In the genomic region with DNA sequence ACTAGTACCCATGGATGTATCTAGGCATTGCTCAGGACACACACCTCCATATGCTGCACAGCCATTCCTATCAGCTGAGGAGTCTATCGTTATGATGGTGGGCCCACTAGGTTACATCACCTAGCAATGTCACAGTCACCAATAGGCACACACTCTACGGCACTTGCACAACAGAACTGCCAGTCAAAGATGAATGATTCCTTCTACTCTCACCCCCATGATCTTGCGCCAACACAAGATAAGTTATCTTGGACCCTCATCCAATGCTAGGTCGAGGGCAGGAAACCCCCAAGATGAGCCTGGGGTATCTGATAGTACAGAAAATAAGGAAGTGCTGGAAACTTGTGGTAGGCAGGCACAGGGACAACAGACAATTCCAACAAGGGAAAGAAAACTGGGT, we compare ENCODE assay signal across 18 mouse cellular contexts.
"Had no signal": no experiment of that assay in that cellular context is flagged by ENCODE, and none has a peak within 500 bp of the region (broad histone marks: within the 10 kb centered on the region; RNA-seq: fewer than 3 reads in every experiment).

No protein-coding gene starts in this region.

- H3K9me3 ChIP-seq: kidney, embryonic 15.5 days; limb, embryonic 10.5 days; limb, embryonic 13.5 days; liver, embryonic 13.5 days; midbrain, embryonic 12.5 days; midbrain, embryonic 15.5 days; neural tube, embryonic 13.5 days had no signal

- H3K4me3 ChIP-seq: kidney, embryonic 15.5 days; limb, embryonic 10.5 days; limb, embryonic 13.5 days; liver, embryonic 13.5 days; midbrain, embryonic 12.5 days; midbrain, embryonic 15.5 days; myocyte; neural tube, embryonic 13.5 days had no signal

- H3K27ac ChIP-seq: kidney, embryonic 15.5 days; limb, embryonic 10.5 days; limb, embryonic 13.5 days; liver, embryonic 13.5 days; midbrain, embryonic 12.5 days; midbrain, embryonic 15.5 days; neural tube, embryonic 13.5 days had no signal

- H3K4me1 ChIP-seq: limb, embryonic 10.5 days; limb, embryonic 13.5 days; midbrain, embryonic 12.5 days; neural tube, embryonic 13.5 days had no signal

- H3K27me3 ChIP-seq: kidney, embryonic 15.5 days; limb, embryonic 13.5 days; liver, embryonic 13.5 days; midbrain, embryonic 12.5 days; midbrain, embryonic 15.5 days; neural tube, embryonic 13.5 days had no signal

- H3K4me2 ChIP-seq: kidney, embryonic 15.5 days; limb, embryonic 13.5 days; liver, embryonic 13.5 days; midbrain, embryonic 12.5 days; midbrain, embryonic 15.5 days; neural tube, embryonic 13.5 days had no signal

- ATAC-seq: midbrain, embryonic 15.5 days had no signal

- H3K9ac ChIP-seq: kidney, embryonic 15.5 days; limb, embryonic 13.5 days; liver, embryonic 13.5 days; midbrain, embryonic 12.5 days; midbrain, embryonic 15.5 days; neural tube, embryonic 13.5 days had no signal

- DNase-seq: kidney, adult 11 months; kidney, adult 8-10 months; kidney, postnatal 10 days; kidney, postnatal 36 days; liver; liver, embryonic 13.5 days; lung, adult 2 months; lung, postnatal 14 days; lung, postnatal 4 days; thymus, adult 18-20 months; thymus, postnatal 36 days had no signal
